Mouse (Mus musculus) forebrain, postnatal 0 days (tissue): ENCODE results near the gene Kctd19. TPM values are rescaled to one million over a fixed set of nuclear protein-coding genes. Genes with fewer than 3 reads are reported as not detected.

Experiments
- ATAC-seq: fragments of 200-750 bp; cut with Nextera tagmentation; 2 replicates; pipeline ENCODE4 v1.8.0; 2017; ENCODE audit warnings: mild to moderate bottlenecking, moderate library complexity
- DNase-seq: peaks from one replicate; pipeline ENCODE4 v3.0.0-alpha.2; 2015
- H3K27ac ChIP-seq: fragments of 300-500 bp; sonication (generic); 2 replicates; pipeline ENCODE4 v1.5.1; 2014; ENCODE audit warnings: low read depth, mild to moderate bottlenecking, antibody characterized with exemption, low read length, moderate library complexity, mixed read lengths
- H3K27me3 ChIP-seq: fragments of 300-500 bp; sonication (generic); 2 replicates; pipeline ENCODE4 v1.6.1; 2014; ENCODE audit warnings: mild to moderate bottlenecking, low read length, mixed read lengths; ENCODE audit not compliant: insufficient read depth
- H3K36me3 ChIP-seq: fragments of 300-500 bp; sonication (generic); 2 replicates; pipeline ENCODE4 v1.6.1; 2014; ENCODE audit warnings: mild to moderate bottlenecking, moderate library complexity; ENCODE audit not compliant: insufficient read depth
- H3K4me1 ChIP-seq: fragments of 300-500 bp; sonication (generic); 2 replicates; pipeline ENCODE4 v1.6.1; 2014; ENCODE audit warnings: antibody characterized with exemption; ENCODE audit not compliant: insufficient read depth
- H3K4me2 ChIP-seq: fragments of 300-500 bp; sonication (generic); 2 replicates; pipeline ENCODE4 v1.6.1; 2014; ENCODE audit warnings: low read depth, mild to moderate bottlenecking, moderate library complexity
- H3K4me3 ChIP-seq: fragments of 300-500 bp; sonication (generic); 2 replicates; pipeline ENCODE4 v1.5.1; 2014; ENCODE audit warnings: low read depth, low read length, mixed read lengths
- H3K9ac ChIP-seq: fragments of 300-500 bp; sonication (generic); 2 replicates; pipeline ENCODE4 v1.6.1; 2014; ENCODE audit warnings: mild to moderate bottlenecking
- H3K9me3 ChIP-seq: fragments of 300-500 bp; sonication (generic); 2 replicates; pipeline ENCODE4 v1.6.1; 2016; ENCODE audit warnings: low read length
- CTCF ChIP-seq: sonication (generic); IDR thresholded peaks from 2 replicates; pipeline ENCODE4 v1.5.1; 2016; ENCODE audit warnings: antibody characterized with exemption, control low read depth, low read depth
- WGBS: fragments of 180-500 bp; shearing (Covaris S2); extraction: QIAGEN DNeasy Blood & Tissue Kit; methylation state at CpG from one replicate; pipeline ENCODE4 v1.1.7; 2014; 5-methylcytosine and 5-hydroxymethylcytosine counted together
- polyA plus RNA-seq: library from polyadenylated mRNA; unstranded; fragments of >200 nt; fragmentation: Nextera tagmentation; extraction: Ambion mirVana; gene quantifications from 2 replicates; pipeline ENCODE4 v1.2.1, GENCODE M21; 2015
- total RNA-seq: library from RNA; depleted of rRNA; stranded (reverse); fragments of >200 nt; gene quantifications from 2 replicates; pipeline ENCODE4 v1.2.3, GENCODE M21; 2014

Kctd19 gene
- total and polyA plus RNA-seq, 2 experiments from 2014 or later, result 0.10 to 0.19 TPM

GRCm38 (mm10) chr8:105422006-105422405 lies 8.7 kb upstream of the Kctd19 start:
- Histone ChIP-seq H3K27me3 (no peaks in the 10 kb centered on the region), H3K9me3 (no peaks in the 10 kb centered on the region), H3K4me3 (no peak overlapping the region), H3K4me1 (no peaks in the 10 kb centered on the region), H3K36me3 (no peaks in the 10 kb centered on the region), H3K27ac (no peak overlapping the region), H3K4me2 (no peak overlapping the region), H3K9ac (no peak overlapping the region)
- no peak for TF ChIP-seq CTCF
- WGBS, result 69% methylated on average over 1 of the region's 1 CpGs
- no peak for DNase-seq
- no peak for ATAC-seq

- H3K9ac ChIP-seq, result no peak overlapping the region
- DNase-seq (no peak), ATAC-seq (no peak)
- no peak for TF ChIP-seq CTCF
- H3K27me3 ChIP-seq, result no peaks in the 10 kb centered on the region
- no peak overlapping the region for H3K4me3 ChIP-seq
- no peaks in the 10 kb centered on the region for H3K9me3 ChIP-seq
- H3K36me3 ChIP-seq, result no peaks in the 10 kb centered on the region
- H3K4me1 ChIP-seq, result no peaks in the 10 kb centered on the region
- no peak overlapping the region for H3K27ac ChIP-seq
- WGBS, result 84% methylated on average over 4 of the region's 4 CpGs
- H3K4me2 ChIP-seq, result no peak overlapping the region
Observed at GRCm38 (mm10) chr8:105419800-105420199, 6.5 kb upstream of the Kctd19 start.

GRCm38 (mm10) chr8:105418992-105419391 lies 5.7 kb upstream of the Kctd19 start:
- H3K9me3 ChIP-seq, result no peaks in the 10 kb centered on the region
- ATAC-seq (no peak), DNase-seq (no peak)
- H3K4me1 ChIP-seq, result no peaks in the 10 kb centered on the region
- no peak overlapping the region for H3K27ac ChIP-seq
- H3K4me2 ChIP-seq, result no peak overlapping the region
- no peaks in the 10 kb centered on the region for H3K36me3 ChIP-seq
- WGBS, result 74% methylated on average over 2 of the region's 2 CpGs
- H3K27me3 ChIP-seq, result no peaks in the 10 kb centered on the region
- H3K4me3 ChIP-seq, result no peak overlapping the region
- TF ChIP-seq CTCF, result no peak
- H3K9ac ChIP-seq, result no peak overlapping the region

GRCm38 (mm10) chr8:105409947-105410346 lies 3.4 kb downstream of the Kctd19 start:
- H3K27me3 ChIP-seq, result peaks cover 5% of the 10 kb centered on the region
- no peak overlapping the region for H3K27ac ChIP-seq
- H3K9ac ChIP-seq, result no peak overlapping the region
- no peak for DNase-seq
- H3K4me2 ChIP-seq, result no peak overlapping the region
- H3K4me1 ChIP-seq, result 0 out of 2 replicates have a peak, but pooled peaks cover 3% of the 10 kb centered on the region
- H3K9me3 ChIP-seq, result no peaks in the 10 kb centered on the region
- H3K4me3 ChIP-seq, result no peak overlapping the region
- no peak for TF ChIP-seq CTCF
- no peak for ATAC-seq
- no peaks in the 10 kb centered on the region for H3K36me3 ChIP-seq
- 95% methylated on average over 6 of the region's 6 CpGs for WGBS

- no peak overlapping the region for H3K4me3 ChIP-seq
- ATAC-seq (no peak), DNase-seq (no peak)
- H3K4me1 ChIP-seq, result 0 out of 2 replicates have a peak, but pooled peaks cover 3% of the 10 kb centered on the region
- H3K9me3 ChIP-seq, result no peaks in the 10 kb centered on the region
- WGBS, result 61% methylated on average over 7 of the region's 7 CpGs
- no peak for TF ChIP-seq CTCF
- no peaks in the 10 kb centered on the region for H3K36me3 ChIP-seq
- H3K27ac ChIP-seq, result no peak overlapping the region
- no peak overlapping the region for H3K9ac ChIP-seq
- H3K27me3 ChIP-seq, result peaks cover 5% of the 10 kb centered on the region; the same call in 1 of the 2 replicates
- no peak overlapping the region for H3K4me2 ChIP-seq
Observed at GRCm38 (mm10) chr8:105408331-105408730, 5.0 kb downstream of the Kctd19 start.

GRCm38 (mm10) chr8:105406416-105406815 lies 6.9 kb downstream of the Kctd19 start:
- H3K4me1 ChIP-seq, result 0 out of 2 replicates have a peak, but pooled peaks cover 3% of the 10 kb centered on the region
- H3K9ac ChIP-seq, result no peak overlapping the region
- no peak for TF ChIP-seq CTCF
- no peaks in the 10 kb centered on the region for H3K36me3 ChIP-seq
- H3K27ac ChIP-seq, result no peak overlapping the region
- DNase-seq (peak; percentile 80), ATAC-seq (peak; percentile 85)
- no peak overlapping the region for H3K4me3 ChIP-seq
- no peaks in the 10 kb centered on the region for H3K27me3 ChIP-seq
- 32% methylated on average over 10 of the region's 10 CpGs for whole genome bisulfite sequencing
- H3K9me3 ChIP-seq, result no peaks in the 10 kb centered on the region
- no peak overlapping the region for H3K4me2 ChIP-seq

- WGBS, result 41% methylated on average over 1 of the region's 1 CpGs
- no peak for DNase-seq
- Histone ChIP-seq H3K27ac (no peak overlapping the region), H3K36me3 (no peaks in the 10 kb centered on the region), H3K9me3 (no peaks in the 10 kb centered on the region), H3K4me2 (no peak overlapping the region), H3K4me1 (0 out of 2 replicates have a peak, but pooled peaks cover 3% of the 10 kb centered on the region), H3K9ac (no peak overlapping the region), H3K27me3 (no peaks in the 10 kb centered on the region), H3K4me3 (no peak overlapping the region)
- ATAC-seq, result no peak
- no peak for TF ChIP-seq CTCF
Observed at GRCm38 (mm10) chr8:105404496-105404895, 8.8 kb downstream of the Kctd19 start.
